Mouse (Mus musculus) liver, embryonic 14.5 days (tissue): ENCODE results near the gene Nf1.

Experiments
- CTCF ChIP-seq: IDR thresholded peaks from 2 replicates; pipeline ENCODE4 v1.5.1; 2016; ENCODE audit warnings: antibody characterized with exemption, low read depth, control low read depth
- EP300 ChIP-seq: IDR thresholded peaks from 2 replicates; pipeline ENCODE4 v1.6.1; 2016; ENCODE audit warnings: antibody characterized with exemption, low read depth

- no peak for TF ChIP-seq CTCF
- no peak for TF ChIP-seq EP300
Observed at GRCm38 (mm10) chr11:79614880-79615279, 275.4 kb downstream of the Nf1 start.
